Mouse (Mus musculus): ENCODE results near the gene Entr1.
"Not testable (repeated sequence)": the region's sequence is repeated elsewhere in the genome, so short reads cannot be mapped to it uniquely, and the experiment has no call there.

Entr1 gene

DNA sequence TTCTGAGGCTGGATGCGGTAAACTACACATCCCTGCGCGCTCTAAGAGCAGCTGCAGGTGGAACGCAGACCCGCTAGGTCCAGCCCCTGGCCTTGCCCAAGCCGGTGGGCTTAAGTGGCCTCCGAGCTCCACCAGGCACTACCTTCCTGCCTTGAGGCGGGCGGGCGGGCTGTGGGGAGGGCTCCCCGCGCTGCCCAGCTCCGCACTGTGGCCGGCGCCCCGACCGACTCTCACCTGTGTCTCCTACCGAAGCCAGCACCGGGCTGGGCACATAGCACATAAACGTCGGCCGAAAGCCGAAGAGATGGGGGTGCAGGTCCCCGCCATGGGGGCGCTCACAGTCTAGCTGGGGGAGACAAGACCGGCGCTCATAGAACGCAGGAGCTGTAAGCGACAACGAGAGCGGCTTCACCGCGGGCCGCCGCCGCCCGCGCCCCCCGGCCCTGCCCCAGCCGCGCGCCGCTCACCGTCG, 398 bp downstream of the Entr1 start:
- in situ Hi-C loops (cut with MboI, MseI) = no loop called here

DNA sequence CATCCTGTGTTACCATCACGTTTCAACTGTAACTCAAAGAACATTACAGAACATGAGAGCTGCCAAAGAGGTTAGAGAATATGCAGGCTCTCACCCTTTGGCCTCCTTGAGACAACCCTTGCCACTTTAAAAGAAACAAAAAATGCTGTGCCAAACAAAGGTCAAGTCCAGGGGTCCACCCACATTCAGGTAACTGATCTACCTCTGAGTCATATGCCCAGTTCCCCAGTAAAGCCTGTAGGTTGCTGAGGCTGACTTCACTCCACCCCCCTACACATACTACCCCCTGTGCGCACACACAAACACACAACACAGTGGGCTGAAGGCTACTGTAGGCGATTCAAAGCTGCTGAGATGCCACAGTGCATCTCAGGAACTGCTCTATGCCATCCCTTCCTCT, 1.4 kb downstream of the Entr1 start:
- in situ Hi-C loops (cut with MboI, MseI) = no loop called here

- in situ Hi-C loops (cut with MboI, MseI) = not testable (repeated sequence)
These were observed 8.2 kb downstream of the Entr1 start for GRCm38 (mm10) chr2:26380871-26381270.

DNA sequence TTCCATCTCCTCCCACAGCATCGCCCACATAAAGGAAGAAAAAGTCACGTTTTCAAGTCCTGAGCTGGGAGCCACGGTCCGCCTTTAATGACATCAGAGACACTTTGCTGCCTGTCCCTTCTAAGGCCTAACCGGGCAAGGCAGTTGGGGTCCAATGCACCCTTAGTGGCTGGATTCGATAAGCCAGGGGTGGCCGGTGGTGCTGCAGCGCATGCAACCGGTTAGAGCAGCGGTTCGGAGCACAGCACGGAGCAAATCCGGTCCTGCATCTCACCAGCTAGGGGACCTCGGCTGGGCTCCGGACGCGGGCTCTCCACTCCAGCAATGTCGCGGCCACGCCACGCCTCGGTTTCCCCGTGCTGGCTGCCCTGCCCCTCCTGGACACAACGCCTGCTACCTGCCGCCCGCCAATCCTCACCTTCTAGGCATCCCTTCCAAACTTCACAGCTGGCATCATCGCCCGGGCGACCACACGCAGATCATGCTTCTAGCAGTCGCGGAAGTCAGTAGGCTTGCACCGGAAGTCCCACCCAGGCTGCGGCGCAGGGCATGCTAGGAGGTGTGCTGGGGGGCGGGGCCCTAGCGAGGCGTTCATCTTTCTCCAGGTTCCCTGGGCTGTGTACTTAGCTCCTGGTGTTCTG, 8.9 kb downstream of the Entr1 start, which contains the start of gene Snapc4:
TSS of gene Snapc4 (minus strand) at position 523 of the 641 bp plus-strand sequence.
- in situ Hi-C loops (cut with MboI, MseI) = no loop called here

DNA sequence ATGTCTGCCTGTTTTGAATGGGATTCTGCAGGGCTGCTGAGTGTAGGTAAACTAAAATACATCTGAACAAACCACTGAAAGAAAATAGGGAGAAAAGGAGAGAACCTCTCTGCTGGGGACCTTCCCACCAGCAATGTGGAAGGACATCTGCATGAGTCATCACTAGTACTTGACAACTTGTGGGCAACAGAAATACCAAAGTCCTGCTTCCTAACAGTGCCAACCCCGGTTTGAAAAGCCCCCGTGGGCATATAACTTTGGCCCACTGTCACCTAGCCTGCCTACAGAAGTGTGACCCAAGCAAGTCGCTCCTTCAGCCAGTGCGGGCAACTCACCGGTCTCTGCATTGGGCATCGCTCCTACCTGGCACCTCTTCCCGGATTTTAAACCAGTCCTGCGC, 16.7 kb downstream of the Entr1 start:
- in situ Hi-C loops (cut with MboI, MseI) = no loop called here

- in situ Hi-C loops (cut with MboI, MseI) = no loop called here
These were observed 20.5 kb downstream of the Entr1 start for GRCm38 (mm10) chr2:26368572-26368971.

DNA sequence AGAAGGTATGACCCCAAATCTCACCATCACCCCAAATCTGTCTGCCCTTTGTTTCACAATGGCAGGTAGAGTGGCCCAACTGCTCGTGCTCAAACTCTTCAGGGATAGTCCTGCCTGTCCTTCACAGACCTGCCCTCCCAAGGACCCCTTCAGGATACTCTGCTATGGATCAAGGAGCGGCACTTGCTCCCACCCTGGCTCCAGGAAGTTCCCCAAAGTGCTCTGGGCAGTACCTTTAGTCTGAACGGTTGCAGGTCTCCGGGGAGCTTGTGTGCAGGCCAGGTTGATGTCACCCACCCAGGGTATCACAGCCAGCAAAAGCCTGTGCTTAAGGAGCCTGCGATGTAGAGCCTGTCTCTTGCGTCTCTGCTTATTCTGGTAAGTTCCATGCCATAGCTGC, 21.2 kb downstream of the Entr1 start:
- in situ Hi-C loops (cut with MboI, MseI) = no loop called here

DNA sequence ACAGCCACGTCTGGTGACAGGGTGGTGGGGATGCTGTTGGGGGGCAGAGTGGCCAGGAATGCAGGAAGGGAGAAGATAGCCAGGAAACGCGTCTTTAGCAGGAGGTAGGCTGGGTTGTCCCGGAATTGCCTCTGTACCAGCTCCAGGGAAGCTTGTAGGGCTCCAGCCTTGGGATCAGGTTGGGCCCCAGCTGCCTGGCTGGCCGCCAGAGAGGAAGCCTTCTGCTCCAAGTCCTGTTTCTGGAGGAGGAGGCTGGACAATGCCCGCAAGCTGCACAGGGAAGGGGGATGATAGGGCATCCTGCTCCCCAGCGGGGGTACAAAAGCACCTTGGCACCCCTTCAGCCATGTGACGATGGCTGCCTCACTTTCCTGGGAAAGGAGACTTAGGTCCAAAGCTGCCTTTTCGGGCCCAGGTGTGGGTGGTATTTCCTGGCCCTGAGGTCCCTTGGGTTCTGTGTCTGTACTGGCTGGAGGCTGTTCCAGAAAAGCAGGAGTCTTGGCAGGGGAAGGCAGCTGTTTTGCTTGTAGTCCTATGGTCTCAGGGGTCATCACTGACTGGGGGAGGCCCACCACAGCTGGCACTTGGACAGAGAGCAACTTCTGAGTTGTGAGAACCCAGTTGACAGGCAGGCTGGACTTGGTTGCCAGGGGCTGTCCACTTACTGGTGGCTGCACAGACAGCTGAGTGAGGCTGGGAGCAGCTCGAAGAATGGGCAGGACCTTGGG, 24.2 kb downstream of the Entr1 start:
- in situ Hi-C loops (cut with MboI, MseI) = no loop called here

DNA sequence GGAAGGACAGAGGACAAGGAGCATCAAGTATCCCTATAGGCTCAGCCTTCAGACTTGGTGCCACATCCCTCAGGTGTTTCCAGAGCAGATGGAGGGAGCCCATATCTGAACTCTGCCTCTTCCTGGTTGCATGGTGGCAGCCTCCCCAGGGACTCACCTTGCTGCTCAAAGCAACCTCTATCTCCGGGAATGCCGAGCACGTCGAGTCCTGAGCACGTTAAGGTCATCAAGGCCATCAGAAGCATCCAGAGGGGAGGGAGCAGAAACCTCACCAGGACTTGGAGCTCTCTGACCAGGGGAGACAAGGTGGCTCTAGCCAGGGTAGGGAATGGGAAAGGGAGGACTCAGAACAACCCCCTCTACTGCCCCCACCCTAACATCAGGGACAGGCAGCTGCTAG, 25.6 kb downstream of the Entr1 start:
- in situ Hi-C loops (cut with MboI, MseI) = no loop called here

GRCm38 (mm10) chr2:26362991-26363390, 26.1 kb downstream of the Entr1 start:
- in situ Hi-C loops (cut with MboI, MseI) = no loop called here

DNA sequence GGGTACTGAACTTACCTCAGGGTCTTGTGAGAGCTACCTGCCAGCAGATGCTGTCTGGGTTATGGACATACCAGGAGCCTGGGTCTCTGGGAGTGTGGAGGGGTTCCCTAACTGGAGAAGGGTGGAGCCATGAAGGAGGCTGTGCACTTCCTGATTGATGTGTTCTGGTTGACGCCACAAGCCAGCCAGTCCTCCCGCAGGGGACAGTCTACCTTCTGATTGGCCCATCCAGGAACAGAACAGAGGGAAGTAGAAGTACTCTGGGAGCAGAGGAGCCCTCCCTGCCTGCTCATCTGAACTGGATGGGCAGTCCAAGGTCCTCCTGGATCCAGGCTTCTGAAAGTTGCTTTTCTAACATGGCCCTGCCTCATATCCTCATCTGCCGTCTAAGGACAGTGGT, 28.3 kb downstream of the Entr1 start, which contains the start of gene Card9:
TSS of gene Card9 (minus strand) at position 147 of the 400 bp plus-strand sequence.
- in situ Hi-C loops (cut with MboI, MseI) = no loop called here

- in situ Hi-C loops (cut with MboI, MseI) = no loop called here
These were observed 29.1 kb downstream of the Entr1 start for GRCm38 (mm10) chr2:26359983-26360382.

DNA sequence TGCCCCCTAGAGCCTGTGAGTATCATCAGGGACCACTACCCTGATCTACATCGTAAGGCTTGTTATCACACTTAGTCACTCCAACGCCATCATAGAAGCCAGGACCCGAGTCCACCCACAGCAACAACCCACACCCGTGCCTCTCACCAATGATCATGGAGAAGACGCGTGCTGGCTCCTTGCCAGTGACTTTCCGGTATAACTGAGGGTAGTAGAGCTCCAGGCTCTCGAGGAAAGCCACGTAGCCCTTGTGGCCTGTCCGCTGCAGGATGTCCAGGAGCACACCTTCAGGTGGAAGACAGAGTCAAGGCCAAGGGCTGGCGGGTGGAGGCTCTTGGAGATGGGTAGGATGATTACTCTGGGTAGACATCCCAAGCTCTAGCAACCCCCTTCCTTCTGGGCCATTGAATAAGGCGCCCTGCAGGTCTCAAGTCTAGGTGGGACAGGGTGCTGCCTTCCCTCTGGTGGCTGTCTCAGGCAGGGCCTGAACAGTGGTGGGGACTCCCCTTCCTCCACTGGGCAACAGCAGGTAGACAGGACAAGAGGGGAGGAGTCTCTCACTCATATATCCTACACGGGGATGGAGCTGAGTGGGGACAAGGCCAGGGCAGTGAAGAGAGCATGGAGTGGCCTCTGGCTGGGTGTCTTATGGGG, 30.3 kb downstream of the Entr1 start:
- in situ Hi-C loops (cut with MboI, MseI) = no loop called here

- in situ Hi-C loops (cut with MboI, MseI) = no loop called here
These were observed 31.6 kb downstream of the Entr1 start for GRCm38 (mm10) chr2:26357484-26357883.

DNA sequence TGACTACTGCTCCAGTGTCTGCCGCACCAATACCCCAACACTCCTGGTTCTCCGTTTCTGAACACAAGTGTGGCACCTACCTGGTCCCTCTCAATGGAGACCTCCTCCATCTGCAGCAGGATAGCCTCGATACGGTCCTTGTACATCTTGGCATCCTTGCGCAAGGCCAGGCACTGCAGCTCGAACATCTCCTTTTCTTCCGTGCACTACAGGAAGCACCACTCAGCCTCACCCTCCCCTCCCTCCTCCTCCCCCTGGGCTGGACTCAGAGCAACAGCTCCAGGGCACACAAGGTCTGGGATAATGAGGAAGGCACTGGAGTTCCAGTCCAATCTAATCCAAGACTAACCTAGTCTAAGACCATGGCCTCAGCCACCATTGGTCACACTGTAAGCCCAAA, 32.4 kb downstream of the Entr1 start:
- in situ Hi-C loops (cut with MboI, MseI) = no loop called here

GRCm38 (mm10) chr2:26356231-26356630, 32.9 kb downstream of the Entr1 start:
- in situ Hi-C loops (cut with MboI, MseI) = no loop called here

DNA sequence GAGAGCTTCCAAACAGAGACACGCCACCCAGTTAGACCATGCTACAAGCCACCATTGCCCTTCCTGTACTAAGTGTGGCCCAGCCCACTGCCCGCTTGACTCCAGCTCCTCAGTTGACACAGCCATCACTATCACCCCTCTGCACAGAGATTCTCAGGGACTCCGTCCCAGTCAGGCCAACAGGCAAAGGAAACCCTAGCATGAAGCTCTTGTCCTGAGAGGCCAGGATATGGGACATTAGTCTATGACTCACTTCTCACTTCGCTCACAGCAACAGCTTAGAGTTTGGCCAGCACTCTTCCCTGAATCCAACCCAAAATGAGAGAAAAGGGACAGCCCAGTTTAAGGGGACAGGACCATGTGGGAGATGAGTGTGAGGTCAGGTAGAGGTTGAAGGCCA, 34.7 kb downstream of the Entr1 start:
- in situ Hi-C loops (cut with MboI, MseI) = no loop called here

DNA sequence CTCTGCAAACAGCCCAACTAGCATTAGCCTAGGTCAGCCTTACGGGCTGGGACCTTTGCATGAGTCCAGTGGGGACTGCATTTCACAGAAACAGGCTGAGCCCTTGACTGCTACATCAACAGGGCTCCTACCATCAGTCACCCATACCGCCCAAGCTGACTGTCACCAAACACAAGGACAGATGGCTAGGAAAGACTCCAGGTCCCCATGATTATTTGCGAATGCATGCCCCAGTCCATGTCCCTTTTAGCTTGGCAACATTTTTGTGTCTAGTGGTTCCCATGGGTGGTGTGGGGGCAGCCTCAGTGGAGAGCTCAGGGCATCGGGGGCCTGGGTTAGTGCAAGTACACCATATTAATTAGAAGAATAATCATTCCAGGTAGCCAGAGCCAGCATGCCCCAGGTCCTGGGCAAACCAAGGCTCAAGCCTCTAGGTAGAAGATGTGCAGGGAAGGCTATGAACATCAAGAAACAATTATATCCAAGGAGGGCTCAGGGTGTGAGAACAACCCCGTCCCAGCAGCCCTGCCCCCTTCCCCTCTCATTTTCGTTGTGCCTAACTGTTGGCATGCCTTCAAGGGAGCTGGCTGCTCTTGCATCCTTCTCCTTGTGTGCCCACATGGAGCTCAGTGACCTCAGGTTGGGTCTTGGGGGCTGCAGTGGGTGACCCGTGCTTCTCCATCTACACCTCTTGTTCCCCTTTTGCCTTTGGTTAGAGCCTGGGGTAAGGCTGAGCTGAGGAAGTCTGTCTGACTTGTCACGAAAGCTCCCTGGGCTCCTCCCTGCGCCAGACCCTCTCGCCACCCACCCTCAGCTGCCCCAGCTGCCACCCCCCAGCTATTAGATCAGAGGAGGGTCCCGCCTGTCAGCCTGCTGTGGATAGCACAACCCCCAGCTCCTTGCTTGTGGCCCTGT, 35.8 kb downstream of the Entr1 start:
- in situ Hi-C loops (cut with MboI, MseI) = no loop called here

DNA sequence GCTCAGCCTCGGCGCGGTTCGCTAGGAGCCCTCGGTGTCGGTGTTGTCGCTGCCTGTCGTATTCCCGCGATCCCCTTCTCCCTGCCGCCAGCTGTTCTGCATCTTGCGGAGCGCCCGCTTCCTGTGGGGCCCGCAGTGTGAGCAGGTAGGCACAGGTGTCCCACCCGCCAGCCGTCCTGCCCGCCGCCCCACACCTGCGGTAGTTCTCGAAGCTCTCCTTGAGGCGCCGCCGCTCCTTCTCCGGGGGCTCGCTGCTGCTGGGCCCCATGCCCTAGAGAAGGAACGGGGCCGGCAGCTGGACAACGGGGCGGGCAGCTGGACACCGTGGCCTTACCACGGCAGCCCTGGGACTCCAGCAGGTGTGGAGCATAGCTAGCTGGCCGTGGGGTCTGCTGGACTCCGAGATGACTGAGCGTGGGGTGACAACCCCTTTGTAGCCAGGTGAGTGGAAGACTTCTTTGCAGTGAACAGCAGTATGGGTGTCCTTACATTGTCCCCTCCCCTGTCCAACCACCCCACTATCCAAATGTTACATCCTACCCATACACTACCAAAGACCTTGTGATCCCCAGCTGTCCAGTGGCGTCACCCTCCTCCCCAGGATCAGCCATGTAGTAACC, 36.7 kb downstream of the Entr1 start:
- in situ Hi-C loops (cut with MboI, MseI) = no loop called here

DNA sequence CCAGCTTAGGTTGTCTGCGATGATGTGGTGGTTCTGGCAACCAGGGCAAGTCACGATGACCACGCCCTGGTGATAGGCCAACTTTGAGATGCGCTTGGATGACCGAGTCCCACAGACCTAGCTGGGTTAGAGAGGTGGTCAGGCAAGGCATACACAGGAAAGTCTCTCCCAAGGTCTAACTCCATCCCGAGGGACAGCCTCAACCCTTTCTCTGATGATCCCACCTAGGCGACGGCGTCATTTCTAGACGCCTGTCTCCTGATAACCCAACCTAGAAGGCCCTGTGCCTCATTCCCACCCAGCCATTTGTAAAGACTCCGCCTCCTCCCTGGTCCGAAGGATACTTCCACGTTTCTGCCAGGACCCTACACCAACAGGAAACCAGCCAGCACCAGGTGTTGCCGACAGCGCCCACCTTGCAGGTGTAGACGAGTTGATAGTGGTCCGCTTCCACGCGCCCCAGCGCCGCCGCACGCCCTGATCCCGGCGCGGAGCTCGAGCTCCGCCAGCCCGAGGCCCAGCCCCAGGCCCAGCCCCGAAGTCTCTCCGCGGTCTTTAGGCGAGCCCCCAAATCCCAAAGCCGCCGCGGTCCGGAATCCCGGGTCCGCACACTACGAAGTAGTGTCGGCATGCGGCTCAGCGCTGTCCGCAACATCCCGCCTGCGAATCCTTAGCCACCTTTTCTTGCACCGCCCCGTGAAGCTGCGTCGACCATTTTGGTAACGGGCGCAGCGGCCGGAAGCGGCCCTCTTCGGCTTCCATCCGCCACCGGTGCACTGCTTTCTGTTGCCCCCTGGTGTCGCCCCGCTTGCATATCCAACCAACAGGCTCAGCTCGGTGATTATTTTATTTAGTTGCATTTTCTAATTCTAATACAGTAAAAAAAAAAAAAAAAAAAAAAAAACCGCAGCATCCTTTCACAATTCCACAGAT, 37.5 kb downstream of the Entr1 start, which contains the start of gene Dnlz:
TSS of gene Dnlz (minus strand) at position 753 of the 933 bp plus-strand sequence.
- in situ Hi-C loops (cut with MboI, MseI) = no loop called here
